Mouse (Mus musculus) liver, embryonic 14.5 days (tissue): ENCODE data around the gene Zfp933.

Experiments used
- CTCF ChIP-seq: IDR thresholded peaks from 2 replicates; pipeline ENCODE4 v1.5.1; 2016; ENCODE audit warnings: antibody characterized with exemption, low read depth, control low read depth
- EP300 ChIP-seq: IDR thresholded peaks from 2 replicates; pipeline ENCODE4 v1.6.1; 2016; ENCODE audit warnings: antibody characterized with exemption, low read depth

DNA sequence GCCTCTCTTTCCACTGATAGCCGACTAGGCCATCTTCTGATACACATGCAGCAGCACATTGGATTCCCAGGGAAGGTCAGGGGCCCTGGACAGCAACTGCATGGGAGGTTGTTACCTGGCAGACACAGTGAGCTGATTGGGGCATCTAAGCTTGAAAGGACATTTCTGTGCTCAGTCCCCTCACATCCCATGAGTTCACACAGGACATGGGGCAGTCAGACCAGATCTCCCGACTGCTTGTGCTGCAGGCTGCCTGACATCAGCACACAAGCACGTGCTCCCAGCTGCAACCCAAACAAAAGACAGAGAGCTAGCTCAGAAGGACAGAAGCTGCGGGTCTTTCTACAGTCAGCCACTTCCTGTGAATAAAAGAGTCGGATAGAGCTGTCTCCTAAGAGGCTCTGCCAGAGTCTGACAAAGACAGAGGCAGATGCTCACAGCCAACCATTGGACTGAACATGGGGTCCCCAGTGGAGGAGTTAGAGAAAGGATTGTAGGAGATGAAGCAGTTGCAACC is 34.9 kb downstream of the Zfp933 start:
- TF ChIP-seq EP300 (no peak), CTCF (no peak)
